Comparison of ENCODE assay signal across 15 mouse cellular contexts in genomic region chr13:56699370-56699769, GRCm38 (mm10). TPM values are rescaled to one million over a fixed set of nuclear protein-coding genes. Genes with fewer than 3 reads are reported as not detected.
DNase-seq lines count a peak whose midpoint lies in the region; ATAC-seq and TF ChIP-seq lines count a peak whose summit lies in the region.
"Had no signal": no experiment of that assay in that cellular context is flagged by ENCODE, and none has a peak within 500 bp of the region (broad histone marks: within the 10 kb centered on the region; RNA-seq: fewer than 3 reads in every experiment).

No protein-coding gene starts in this region.

- 93% methylated on average over 2 of the region's 2 CpGs for WGBS in forebrain, postnatal 0 days
- WGBS in forebrain, embryonic 16.5 days = 85% methylated on average over 2 of the region's 2 CpGs
- 62% methylated on average over 2 of the region's 2 CpGs for WGBS in liver, embryonic 14.5 days (ENCODE audit: insufficient replicate concordance)
- WGBS in liver, embryonic 12.5 days (ENCODE audit: insufficient replicate concordance) = 77% methylated on average over 2 of the region's 2 CpGs
- WGBS in limb, embryonic 10.5 days = 87% methylated on average over 2 of the region's 2 CpGs

- no peaks in the 10 kb centered on the region for H3K36me3 ChIP-seq in forebrain, postnatal 0 days (ENCODE audit: insufficient read depth)
- no peaks in the 10 kb centered on the region for H3K36me3 ChIP-seq in forebrain, embryonic 16.5 days (ENCODE audit: control insufficient read depth, insufficient read depth)
- H3K36me3 ChIP-seq in liver, embryonic 14.5 days (replicated peaks; ENCODE audit: control insufficient read depth, insufficient read depth, low read depth) = no peaks in the 10 kb centered on the region
- no peaks in the 10 kb centered on the region for H3K36me3 ChIP-seq in liver, embryonic 12.5 days
- no peaks in the 10 kb centered on the region for H3K36me3 ChIP-seq in limb, embryonic 10.5 days
- H3K36me3 ChIP-seq: embryonic facial prominence, embryonic 15.5 days; heart, embryonic 10.5 days; hindbrain, embryonic 10.5 days; liver, embryonic 15.5 days had no signal

- no peak for DNase-seq in forebrain, postnatal 0 days
- no peak for DNase-seq in liver, embryonic 14.5 days (ENCODE audit: low read depth in 3 of 3, low spot score in 3 of 3)
- DNase-seq in ES-CJ7 (ENCODE audit: low read depth, low spot score) = peak; percentile 36
- DNase-seq in limb, embryonic 10.5 days (ENCODE audit: low spot score) = no peak
- no peak for DNase-seq in gastrocnemius, postnatal 10 days
- DNase-seq: cerebellum, postnatal 10 days; thymus, postnatal 14 days had no signal

- no peak overlapping the region for H3K4me2 ChIP-seq in forebrain, postnatal 0 days (ENCODE audit: low read depth)
- H3K4me2 ChIP-seq in forebrain, embryonic 16.5 days (ENCODE audit: low read length) = no peak overlapping the region
- no peak overlapping the region for H3K4me2 ChIP-seq in liver, embryonic 14.5 days (ENCODE audit: low read depth)
- no peak overlapping the region for H3K4me2 ChIP-seq in liver, embryonic 12.5 days
- H3K4me2 ChIP-seq: embryonic facial prominence, embryonic 15.5 days; liver, embryonic 15.5 days had no signal

- H3K27me3 ChIP-seq in forebrain, postnatal 0 days (ENCODE audit: insufficient read depth, low read length) = no peaks in the 10 kb centered on the region
- no peaks in the 10 kb centered on the region for H3K27me3 ChIP-seq in forebrain, embryonic 16.5 days (replicated peaks; ENCODE audit: control insufficient read depth, insufficient read depth, low read length)
- H3K27me3 ChIP-seq in liver, embryonic 14.5 days (ENCODE audit: control insufficient read depth, insufficient read depth, low read length) = no peaks in the 10 kb centered on the region
- no peaks in the 10 kb centered on the region for H3K27me3 ChIP-seq in liver, embryonic 12.5 days (replicated peaks)
- H3K27me3 ChIP-seq in limb, embryonic 10.5 days (ENCODE audit: low read depth, poor library complexity, severe bottlenecking) = no peaks in the 10 kb centered on the region
- H3K27me3 ChIP-seq: embryonic facial prominence, embryonic 15.5 days; liver, embryonic 15.5 days had no signal

- H3K9ac ChIP-seq in forebrain, postnatal 0 days = no peak overlapping the region
- H3K9ac ChIP-seq in forebrain, embryonic 16.5 days (replicated peaks; ENCODE audit: low read depth, low read length) = no peak overlapping the region
- H3K9ac ChIP-seq in liver, embryonic 14.5 days (replicated peaks) = no peak overlapping the region
- H3K9ac ChIP-seq in liver, embryonic 12.5 days = no peak overlapping the region
- H3K9ac ChIP-seq: embryonic facial prominence, embryonic 15.5 days; liver, embryonic 15.5 days had no signal

- H3K4me1 ChIP-seq in forebrain, postnatal 0 days (ENCODE audit: insufficient read depth) = peaks cover 20% of the 10 kb centered on the region
- peaks cover 31% of the 10 kb centered on the region for H3K4me1 ChIP-seq in forebrain, embryonic 16.5 days (replicated peaks; ENCODE audit: control insufficient read depth, insufficient read depth, low read length)
- peaks cover 5 to 12% of the 10 kb centered on the region in 2 experiments; a peak in 3 of 4 replicates for H3K4me1 ChIP-seq in liver, embryonic 14.5 days (replicated peaks; ENCODE audit: control insufficient read depth in 2 of 2, insufficient read depth in 2 of 2, low read length in 1 of 2)
- H3K4me1 ChIP-seq in liver, embryonic 12.5 days = peaks cover 15% of the 10 kb centered on the region
- H3K4me1 ChIP-seq in limb, embryonic 10.5 days = peaks cover 55% of the 10 kb centered on the region

- TF ChIP-seq CTCF in forebrain, postnatal 0 days (IDR thresholded peaks at IDR 0.05; ENCODE audit: low read depth) = 0 out of 2 replicates have a peak, but pooled peaks have one; percentile 5
- peak; percentile 48 for TF ChIP-seq CTCF in liver, embryonic 14.5 days (IDR thresholded peaks at IDR 0.05; ENCODE audit: low read depth)

- no peak for TF ChIP-seq EP300 in liver, embryonic 14.5 days (IDR thresholded peaks at IDR 0.05; ENCODE audit: low read depth)

- no peaks in the 10 kb centered on the region for H3K9me3 ChIP-seq in forebrain, postnatal 0 days (ENCODE audit: low read length)
- no peaks in the 10 kb centered on the region for H3K9me3 ChIP-seq in forebrain, embryonic 16.5 days (ENCODE audit: control insufficient read depth, low read length)
- no peaks in the 10 kb centered on the region for H3K9me3 ChIP-seq in liver, embryonic 14.5 days (ENCODE audit: control insufficient read depth, low read length)
- no peaks in the 10 kb centered on the region for H3K9me3 ChIP-seq in liver, embryonic 12.5 days (replicated peaks)
- no peaks in the 10 kb centered on the region for H3K9me3 ChIP-seq in limb, embryonic 10.5 days (replicated peaks)
- H3K9me3 ChIP-seq: embryonic facial prominence, embryonic 15.5 days; heart, embryonic 10.5 days; hindbrain, embryonic 10.5 days; liver, embryonic 15.5 days had no signal

- no peak overlapping the region for H3K4me3 ChIP-seq in forebrain, postnatal 0 days (ENCODE audit: low read depth, low read length)
- H3K4me3 ChIP-seq in forebrain, embryonic 16.5 days (replicated peaks; ENCODE audit: low read length) = no peak overlapping the region
- H3K4me3 ChIP-seq in liver, embryonic 14.5 days (ENCODE audit: insufficient read depth in 1 of 2, low read depth in 2 of 2, low read length in 2 of 2) = no peak overlapping the region
- no peak overlapping the region for H3K4me3 ChIP-seq in liver, embryonic 12.5 days
- no peak overlapping the region for H3K4me3 ChIP-seq in limb, embryonic 10.5 days
- H3K4me3 ChIP-seq: embryonic facial prominence, embryonic 15.5 days; heart, embryonic 10.5 days; hindbrain, embryonic 10.5 days; liver, embryonic 15.5 days had no signal

- ATAC-seq in forebrain, postnatal 0 days = no peak
- no peak for ATAC-seq in forebrain, embryonic 16.5 days
- ATAC-seq in liver, embryonic 14.5 days (ENCODE audit: insufficient read depth) = no peak
- no peak for ATAC-seq in liver, embryonic 12.5 days

- H3K27ac ChIP-seq in forebrain, postnatal 0 days (ENCODE audit: low read depth, low read length) = no peak overlapping the region
- no peak overlapping the region for H3K27ac ChIP-seq in forebrain, embryonic 16.5 days (ENCODE audit: low read length)
- no peak overlapping the region for H3K27ac ChIP-seq in liver, embryonic 14.5 days
- no peak overlapping the region for H3K27ac ChIP-seq in liver, embryonic 12.5 days
- H3K27ac ChIP-seq in limb, embryonic 10.5 days = peak overlapping the region; percentile 74; the same call in 1 of the 2 replicates
- H3K27ac ChIP-seq: heart, embryonic 10.5 days; hindbrain, embryonic 10.5 days; liver, embryonic 15.5 days had no signal

RNA-seq across cellular contexts. Expression of gene Smad5, which starts 3.4 kb away (rescaled TPM):
- 45.2 and 54.6 TPM in 2 replicates for total RNA-seq in forebrain, postnatal 0 days (2014; rRNA removed)
- polyA plus RNA-seq in forebrain, postnatal 0 days (2015; fragmentation: Nextera tagmentation; extraction: Ambion mirVana) = 15.7 and 17.1 TPM in 2 replicates
- 32.9 and 37.6 TPM in 2 replicates for polyA plus RNA-seq in forebrain, embryonic 16.5 days (2015; fragmentation: Nextera tagmentation; extraction: Ambion mirVana)
- 4.1 and 5.0 TPM in 2 replicates for polyA plus RNA-seq in liver, embryonic 14.5 days (2012; rRNA removed)
- polyA plus RNA-seq in liver, embryonic 14.5 days (2014; fragmentation: Nextera tagmentation; extraction: Ambion mirVana) = 4.0 and 4.2 TPM in 2 replicates
- 7.3 TPM in 2 replicates for polyA plus RNA-seq in liver, embryonic 12.5 days (2016; fragmentation: Nextera tagmentation; extraction: Ambion mirVana)
- 42.1 and 52.3 TPM in 2 replicates for polyA plus RNA-seq in limb, embryonic 10.5 days (2016; fragmentation: Nextera tagmentation; extraction: Ambion mirVana)
- 10 to 100 TPM; 31.7 to 38.2 TPM for total RNA-seq in gastrocnemius, postnatal 10 days (2021)

RNA-seq across cellular contexts. Expression of gene Gm45623, which starts 54.3 kb away (rescaled TPM):
- total RNA-seq in forebrain, postnatal 0 days (2014; rRNA removed) = 8.8 and 9.8 TPM in 2 replicates
- polyA plus RNA-seq in forebrain, postnatal 0 days (2015; fragmentation: Nextera tagmentation; extraction: Ambion mirVana) = 1.7 and 3.4 TPM in 2 replicates
- polyA plus RNA-seq in forebrain, embryonic 16.5 days (2015; fragmentation: Nextera tagmentation; extraction: Ambion mirVana) = 0.99 and 1.1 TPM in 2 replicates
- not detected in 2 replicates for polyA plus RNA-seq in liver, embryonic 14.5 days (2012; rRNA removed)
- polyA plus RNA-seq in liver, embryonic 14.5 days (2014; fragmentation: Nextera tagmentation; extraction: Ambion mirVana) = not detected in 2 replicates
- not detected in 2 replicates for polyA plus RNA-seq in liver, embryonic 12.5 days (2016; fragmentation: Nextera tagmentation; extraction: Ambion mirVana)
- not detected in 2 replicates for polyA plus RNA-seq in limb, embryonic 10.5 days (2016; fragmentation: Nextera tagmentation; extraction: Ambion mirVana)
- not detected for total RNA-seq in gastrocnemius, postnatal 10 days (2021)
- total RNA-seq: CH12.LX; megakaryocyte-erythroid progenitor cell, adult 5-6 weeks had no signal
- polyA plus RNA-seq: hindbrain, embryonic 10.5 days; liver, embryonic 15.5 days had no signal
